Mouse (Mus musculus) embryonic fibroblast, embryonic 13.5 days (primary cell): ENCODE data around the gene Hnrnpd.

Experiments used
- CTCF ChIP-seq: IDR thresholded peaks from 2 replicates; pipeline ENCODE4 v1.5.1; 2011; ENCODE audit warnings: mild to moderate bottlenecking, control low read depth, low read length, moderate library complexity, borderline replicate concordance; ENCODE audit not compliant: insufficient read depth
- POLR2A ChIP-seq: IDR thresholded peaks from 2 replicates; pipeline ENCODE4 v1.6.1; 2011; ENCODE audit warnings: low read depth, mild to moderate bottlenecking, control low read depth, low read length, moderate library complexity

DNA sequence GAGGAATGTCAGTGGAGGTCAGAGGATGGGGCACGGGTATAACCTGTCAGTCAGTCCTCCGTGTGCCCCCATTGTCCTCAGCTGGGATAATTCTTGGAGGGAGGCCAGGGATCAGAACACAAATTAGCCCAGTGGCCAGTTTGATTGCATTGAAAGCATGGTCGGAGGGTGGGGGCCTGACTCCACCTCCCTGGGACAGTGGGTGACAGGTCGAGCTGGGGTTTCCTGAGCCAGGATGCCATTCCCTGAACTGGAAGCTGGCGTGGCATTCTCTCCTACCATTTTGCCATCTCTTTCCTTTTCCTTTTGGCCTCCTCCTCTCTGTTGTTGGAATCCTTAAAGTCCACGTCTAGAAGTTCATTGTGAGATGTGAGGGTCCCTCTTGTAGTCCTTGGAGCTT lies 27.2 kb upstream of the Hnrnpd start:
- no peak for TF ChIP-seq CTCF
- no peak for TF ChIP-seq POLR2A
